ENCODE assay signal across 9 mouse cellular contexts in genomic region chr2:130496037-130496436, GRCm38 (mm10). TPM values are rescaled to one million over a fixed set of nuclear protein-coding genes. Genes with fewer than 3 reads are reported as not detected.
DNase-seq lines count a peak whose midpoint lies in the region; ATAC-seq and TF ChIP-seq lines count a peak whose summit lies in the region.
"Had no signal": no experiment of that assay in that cellular context is flagged by ENCODE, and none has a peak within 500 bp of the region (broad histone marks: within the 10 kb centered on the region; RNA-seq: fewer than 3 reads in every experiment).

No protein-coding gene starts in this region.

- H3K4me3 ChIP-seq in kidney, adult 2 months (ENCODE audit: insufficient read depth, low read depth, low read length), result no peak overlapping the region
- H3K4me3 ChIP-seq: erythroblast, embryonic 14.5 days had no signal

- no peak for TF ChIP-seq CTCF in kidney, adult 2 months (conservative IDR thresholded peaks at IDR 0.05; ENCODE audit: insufficient read depth, insufficient read length, low read depth, low read length)

- no peak for TF ChIP-seq POLR2A in kidney, adult 2 months (IDR thresholded peaks at IDR 0.05; ENCODE audit: low read depth, low read length)

- H3K36me3 ChIP-seq in kidney, adult 2 months (ENCODE audit: control insufficient read depth, insufficient read depth, low read length), result no peaks in the 10 kb centered on the region

- no peaks in the 10 kb centered on the region for H3K27me3 ChIP-seq in kidney, adult 2 months (replicated peaks; ENCODE audit: control insufficient read depth, insufficient read depth, low read length)

- H3K4me1 ChIP-seq in kidney, adult 2 months (ENCODE audit: control insufficient read depth, insufficient read depth, low read length), result no peaks in the 10 kb centered on the region; the same call in 1 of the 2 replicates

- DNase-seq in kidney, adult 2 months, result peak; percentile 42
- no peak for DNase-seq in kidney, adult 11 months
- DNase-seq in cerebellum, adult 11 months, result peak; percentile 53
- peak; percentile 54 for DNase-seq in gastrocnemius, adult 18-20 months (ENCODE audit: low spot score)
- peak; percentile 20 to 48 for DNase-seq in kidney, postnatal 25 days
- no peak for DNase-seq in urinary bladder, postnatal 14 days (ENCODE audit: low spot score)

- peak; percentile 40 for ATAC-seq in megakaryocyte-erythroid progenitor cell, adult 5-6 weeks (replicated peaks; ENCODE audit: low FRiP score, low TSS enrichment, poor library complexity, severe bottlenecking)
- no peak for ATAC-seq in CD4-positive, CD25-positive, alpha-beta regulatory T cell, adult 4 months

- 33% methylated on average over 6 of the region's 6 CpGs for WGBS in kidney, adult 2 months

- H3K27ac ChIP-seq in kidney, adult 2 months (ENCODE audit: insufficient read depth, low read depth, low read length), result no peak overlapping the region

RNA-seq across cellular contexts. Expression of gene Ptpra, which starts 46.0 kb away (rescaled TPM):
- polyA plus RNA-seq in kidney, adult 2 months (2012; rRNA removed), result 49.9 and 59.2 TPM in 2 replicates
- 10 to 100 TPM; 14.8 to 18.9 TPM for total RNA-seq in gastrocnemius, adult 18-20 months (2021)
- 77.0 and 78.4 TPM in 2 replicates for total RNA-seq in megakaryocyte-erythroid progenitor cell, adult 5-6 weeks (2014; fragmentation: Nextera tagmentation)
- 159 and 194 TPM in 2 replicates for total RNA-seq in megakaryocyte-erythroid progenitor cell, adult 5-6 weeks (2017)
- polyA plus RNA-seq in CD4-positive, CD25-positive, alpha-beta regulatory T cell, adult 4 months (2017; shearing (Covaris generic)), result 10 to 100 TPM; 62.5 to 63.1 TPM

Comparison
In these comparisons a context has a peak if more than half of its experiments do, and no peak if none do; other contexts are left out.
1. DNase-seq: peak in kidney, adult 2 months (single experiment), cerebellum, adult 11 months (single experiment), gastrocnemius, adult 18-20 months (single experiment) and kidney, postnatal 25 days (2 of 2); none in kidney, adult 11 months (single experiment) and urinary bladder, postnatal 14 days (single experiment).